Mouse (Mus musculus): ENCODE measurements around the gene Cd151.

The Cd151 gene

DNA sequence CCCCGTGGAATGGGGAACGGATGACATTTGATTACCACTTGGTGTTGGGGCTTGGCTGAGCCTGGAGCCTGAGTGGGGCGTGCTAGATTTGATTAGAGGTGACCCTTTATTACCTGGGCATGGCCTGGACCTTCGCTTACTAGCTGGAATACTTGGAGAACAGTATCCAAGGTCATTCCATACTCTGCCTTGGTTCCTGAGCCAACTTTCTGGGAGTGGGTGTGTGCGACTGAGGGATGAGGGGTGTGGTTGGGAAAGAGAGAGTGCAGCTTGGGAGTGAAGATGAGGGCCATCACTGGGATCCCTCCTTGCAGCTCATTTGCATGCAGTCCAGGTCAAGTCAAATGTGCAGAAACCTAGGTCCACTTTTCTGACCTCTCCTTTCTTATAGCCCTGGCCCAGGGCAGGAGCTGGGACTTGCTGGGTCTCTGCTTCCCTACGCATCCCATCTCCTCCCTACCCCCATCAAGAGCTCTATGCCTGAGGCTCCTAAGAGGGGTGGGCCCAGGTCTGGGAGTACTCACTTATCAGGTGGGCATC, 16.0 kb downstream of the Cd151 start:
- DNase-seq (ENCODE audit: low read depth, low spot score) = no peak
- Histone ChIP-seq H3K36me3 (ENCODE audit: control insufficient read depth, insufficient read depth, low read length, poor library complexity, severe bottlenecking) (no peaks in the 10 kb centered on the region), H3K27me3 (ENCODE audit: control insufficient read depth, insufficient read depth, low read length, poor library complexity, severe bottlenecking) (no peaks in the 10 kb centered on the region)

DNA sequence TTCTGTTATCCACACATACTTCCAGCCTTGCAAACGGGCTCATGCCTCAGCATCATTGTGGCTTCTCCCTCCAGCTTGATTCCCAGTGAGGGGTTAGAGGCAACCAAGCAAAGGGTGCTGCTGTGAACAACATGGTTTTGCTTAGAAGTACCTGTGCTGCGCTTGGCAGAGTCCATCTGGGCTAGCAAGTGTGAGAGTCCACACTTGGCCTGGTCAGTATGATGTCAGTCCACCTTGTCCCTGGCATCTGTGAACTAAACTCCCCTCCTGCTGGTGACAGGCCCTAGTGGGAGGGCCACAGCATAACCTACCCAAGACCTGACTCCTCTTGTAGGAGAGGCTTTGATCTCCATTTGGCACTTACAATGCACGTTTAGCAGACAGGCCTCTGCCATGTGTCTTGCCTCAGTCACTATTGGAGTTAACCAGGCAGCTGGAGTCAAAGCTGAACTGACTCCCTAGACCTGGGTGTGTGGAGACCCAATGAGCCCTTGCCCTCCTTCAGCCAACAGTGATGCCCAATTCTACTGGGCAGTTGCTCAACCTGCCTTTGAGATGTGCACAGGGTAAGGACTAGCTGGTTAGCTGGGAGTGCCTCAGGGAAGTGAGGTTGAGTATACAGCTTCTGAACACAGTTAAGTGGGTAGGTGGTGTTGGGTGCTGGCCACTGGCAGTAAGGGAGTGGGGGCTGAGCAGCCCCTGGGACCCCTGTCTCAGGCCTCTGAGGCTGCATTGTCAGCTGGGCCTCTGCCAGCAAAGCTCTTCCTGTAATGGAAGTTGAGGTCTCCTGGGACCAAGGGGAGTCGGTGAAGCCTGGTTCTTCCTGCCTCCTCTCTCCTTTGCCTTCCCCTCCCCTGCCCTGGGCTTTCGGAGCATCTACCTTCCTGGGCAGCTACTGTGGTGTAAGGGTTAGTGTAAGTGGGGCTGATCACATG, 17.3 kb downstream of the Cd151 start:
- DNase-seq (ENCODE audit: low read depth, low spot score) = no peak
- no peaks in the 10 kb centered on the region for H3K27me3 ChIP-seq (ENCODE audit: control insufficient read depth, insufficient read depth, low read length, poor library complexity, severe bottlenecking)
- no peaks in the 10 kb centered on the region for H3K36me3 ChIP-seq (ENCODE audit: control insufficient read depth, insufficient read depth, low read length, poor library complexity, severe bottlenecking)

DNA sequence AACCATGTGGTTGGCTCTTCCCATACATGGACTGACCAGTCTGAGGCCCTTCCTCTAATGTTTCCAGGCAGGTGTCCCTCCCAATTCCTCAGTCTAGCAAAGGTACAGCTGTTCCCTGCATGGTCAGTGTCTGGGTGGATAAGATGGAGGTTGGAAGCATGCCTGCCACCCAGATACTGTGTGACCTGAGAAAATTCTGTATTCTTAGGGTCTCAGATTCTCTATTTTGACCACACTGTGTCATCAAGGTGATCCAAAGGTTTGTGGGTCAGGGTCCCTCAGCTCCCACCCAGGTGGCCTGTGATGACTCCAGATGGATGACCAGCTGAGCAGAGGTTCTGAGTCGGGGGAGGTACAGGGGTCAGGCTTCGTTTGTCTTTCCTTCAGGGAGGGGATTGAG, 18.0 kb downstream of the Cd151 start:
- no peak for DNase-seq (ENCODE audit: low read depth, low spot score)
- H3K27me3 ChIP-seq (ENCODE audit: control insufficient read depth, insufficient read depth, low read length, poor library complexity, severe bottlenecking) = no peaks in the 10 kb centered on the region
- no peaks in the 10 kb centered on the region for H3K36me3 ChIP-seq (ENCODE audit: control insufficient read depth, insufficient read depth, low read length, poor library complexity, severe bottlenecking)

DNA sequence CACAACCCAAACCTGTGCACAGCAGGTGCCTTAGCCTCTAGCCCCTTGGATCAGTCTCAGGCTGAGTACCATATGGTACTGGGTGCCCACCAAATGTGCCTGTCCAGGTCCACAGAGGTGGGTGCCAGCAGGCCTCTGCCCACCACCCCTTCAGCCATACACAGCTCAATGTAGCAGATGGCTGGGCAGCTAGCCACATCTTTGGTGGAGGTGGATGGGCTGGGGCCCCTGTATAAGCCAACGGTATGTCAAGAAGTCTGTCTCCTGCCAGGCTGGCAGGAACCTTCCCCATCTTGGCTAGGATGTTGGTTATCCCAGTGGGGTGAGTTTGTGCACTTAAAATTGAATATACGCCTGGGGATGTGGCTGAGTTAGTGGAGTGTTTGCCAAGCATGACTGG, 18.4 kb downstream of the Cd151 start:
- Histone ChIP-seq H3K27me3 (ENCODE audit: control insufficient read depth, insufficient read depth, low read length, poor library complexity, severe bottlenecking) (no peaks in the 10 kb centered on the region), H3K36me3 (ENCODE audit: control insufficient read depth, insufficient read depth, low read length, poor library complexity, severe bottlenecking) (no peaks in the 10 kb centered on the region)
- DNase-seq (ENCODE audit: low read depth, low spot score) = no peak

DNA sequence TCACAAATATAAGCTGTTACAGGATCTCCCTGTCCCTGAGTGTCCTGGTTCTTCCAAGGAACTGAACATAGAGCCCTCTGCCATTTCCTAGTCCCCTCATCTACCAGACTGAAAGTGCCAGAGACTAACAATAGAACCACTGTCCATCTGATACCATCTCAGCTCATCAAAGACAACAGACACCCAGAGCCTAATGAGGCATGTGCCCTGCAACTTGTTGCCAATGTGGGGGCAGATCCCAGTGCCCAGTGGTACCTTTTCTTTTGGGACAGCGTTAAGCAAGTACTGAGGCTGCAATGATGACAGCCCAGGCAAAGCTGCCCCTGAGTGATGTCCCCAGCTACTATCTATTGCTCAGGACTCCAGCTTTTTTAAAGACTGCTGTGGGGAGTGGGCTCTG, 19.0 kb downstream of the Cd151 start:
- no peaks in the 10 kb centered on the region for H3K36me3 ChIP-seq (ENCODE audit: control insufficient read depth, insufficient read depth, low read length, poor library complexity, severe bottlenecking)
- H3K27me3 ChIP-seq (ENCODE audit: control insufficient read depth, insufficient read depth, low read length, poor library complexity, severe bottlenecking) = no peaks in the 10 kb centered on the region
- DNase-seq (ENCODE audit: low read depth, low spot score) = no peak

DNA sequence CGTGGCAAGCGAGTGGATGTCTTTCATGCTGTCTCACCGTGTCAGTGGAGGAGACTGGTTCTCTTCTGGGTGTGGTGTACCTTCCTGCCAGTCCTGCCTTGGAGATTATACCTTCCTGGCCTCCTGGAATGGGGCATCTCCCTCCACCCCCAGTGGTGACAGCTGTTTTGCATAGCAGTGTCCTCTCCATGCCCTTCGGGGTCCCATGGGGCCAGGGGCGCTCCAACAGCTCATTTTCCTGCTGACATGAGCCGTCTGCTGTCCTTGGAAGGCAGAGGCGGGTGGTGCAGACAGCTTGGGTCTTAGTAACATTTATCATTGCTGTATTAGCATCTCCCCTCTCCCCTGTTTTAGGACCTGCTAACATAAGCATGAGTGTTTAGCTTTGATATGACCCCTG, 19.9 kb downstream of the Cd151 start:
- Histone ChIP-seq H3K27me3 (ENCODE audit: control insufficient read depth, insufficient read depth, low read length, poor library complexity, severe bottlenecking) (no peaks in the 10 kb centered on the region), H3K36me3 (ENCODE audit: control insufficient read depth, insufficient read depth, low read length, poor library complexity, severe bottlenecking) (no peaks in the 10 kb centered on the region)
- DNase-seq (ENCODE audit: low read depth, low spot score) = no peak

DNA sequence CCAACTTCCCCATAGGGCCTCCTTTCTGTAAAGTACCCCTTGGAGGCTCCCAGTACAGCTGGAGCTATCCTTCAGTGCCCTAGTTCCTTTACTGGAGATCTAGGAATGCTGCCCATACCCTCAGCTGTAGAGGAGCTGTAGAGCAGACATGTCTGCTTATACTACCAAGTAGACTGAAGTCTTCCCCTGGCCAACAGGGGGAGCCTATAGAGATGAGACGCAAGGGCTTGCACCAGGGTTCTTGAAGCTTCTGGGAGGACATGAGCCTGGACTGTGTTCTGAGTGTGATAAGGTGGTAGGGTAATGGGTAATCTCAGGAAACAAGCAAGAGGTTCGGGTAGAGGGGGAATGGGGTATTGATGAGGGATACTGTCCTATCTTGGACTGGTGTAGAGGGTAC, 24.0 kb downstream of the Cd151 start:
- peak; percentile 36 for DNase-seq (ENCODE audit: low read depth, low spot score)
- no peaks in the 10 kb centered on the region for H3K36me3 ChIP-seq (ENCODE audit: control insufficient read depth, insufficient read depth, low read length, poor library complexity, severe bottlenecking)

DNA sequence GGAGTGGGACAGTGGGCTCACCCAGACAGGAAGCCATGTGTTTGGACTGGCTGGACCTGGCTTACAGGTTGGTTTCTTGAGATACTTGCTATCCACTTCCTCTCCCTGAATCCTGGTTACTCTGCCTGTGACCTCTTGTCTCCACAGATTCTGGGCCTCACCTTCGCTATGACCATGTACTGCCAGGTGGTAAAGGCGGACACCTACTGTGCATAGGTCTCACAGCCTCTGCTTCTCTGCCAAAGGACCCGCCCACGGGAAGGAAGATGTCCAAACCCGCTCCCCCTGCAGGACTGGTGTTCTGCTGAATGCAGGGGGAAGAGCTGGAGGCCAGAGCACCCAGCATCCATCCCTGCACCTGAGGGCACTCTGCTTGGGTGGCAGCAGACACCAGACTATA, 25.5 kb downstream of the Cd151 start:
- no peak for DNase-seq (ENCODE audit: low read depth, low spot score)
- no peaks in the 10 kb centered on the region for H3K27me3 ChIP-seq (ENCODE audit: control insufficient read depth, insufficient read depth, low read length, poor library complexity, severe bottlenecking)
- H3K36me3 ChIP-seq (ENCODE audit: control insufficient read depth, insufficient read depth, low read length, poor library complexity, severe bottlenecking) = no peaks in the 10 kb centered on the region

More for the DNA sequence above, 24.0 kb downstream of the Cd151 start:
- H3K27me3 ChIP-seq (ENCODE audit: control insufficient read depth, insufficient read depth, low read length, poor library complexity, severe bottlenecking) = no peaks in the 10 kb centered on the region

DNA sequence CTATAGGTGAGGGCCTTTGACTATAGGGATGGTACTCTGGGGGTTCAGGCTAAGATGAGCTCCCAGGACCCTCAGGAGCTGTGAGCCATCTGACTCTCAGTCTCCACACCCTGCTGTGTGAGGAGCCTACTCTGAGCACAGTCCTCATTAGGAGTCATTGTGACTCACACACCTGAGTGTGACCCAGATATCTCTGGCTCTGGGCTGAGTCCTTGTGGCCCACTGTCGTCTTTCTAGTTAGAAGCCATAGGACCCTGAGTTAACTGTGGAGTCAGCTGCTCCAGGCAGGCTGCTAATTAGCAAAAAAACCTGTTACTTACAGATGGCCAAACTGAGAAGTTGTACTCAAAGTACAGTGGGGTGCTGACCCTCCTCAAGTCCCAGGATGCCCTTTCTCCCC, 26.5 kb downstream of the Cd151 start:
- H3K27me3 ChIP-seq (ENCODE audit: control insufficient read depth, insufficient read depth, low read length, poor library complexity, severe bottlenecking) = no peaks in the 10 kb centered on the region
- no peaks in the 10 kb centered on the region for H3K36me3 ChIP-seq (ENCODE audit: control insufficient read depth, insufficient read depth, low read length, poor library complexity, severe bottlenecking)
- no peak for DNase-seq (ENCODE audit: low read depth, low spot score)

DNA sequence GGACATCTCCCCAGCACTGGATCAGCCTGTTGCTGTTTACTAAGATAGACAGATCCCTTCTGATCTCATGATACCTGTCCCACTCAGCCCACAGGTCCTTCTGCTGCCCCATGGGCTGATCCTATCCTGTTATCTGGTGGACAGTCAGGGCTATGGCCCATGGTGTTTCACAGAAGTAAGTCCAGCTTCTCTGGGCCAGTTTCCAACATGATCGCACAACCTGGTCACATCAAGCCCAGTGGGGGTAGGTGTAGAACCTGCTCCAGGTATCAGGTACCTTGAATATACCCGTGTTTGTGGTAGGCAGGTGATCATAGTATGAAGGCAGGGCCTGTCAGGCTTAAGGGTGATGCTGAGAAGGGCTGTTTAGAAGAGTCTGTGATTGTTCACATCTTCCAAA, 28.2 kb downstream of the Cd151 start:
- DNase-seq (ENCODE audit: low read depth, low spot score) = no peak
- Histone ChIP-seq H3K27me3 (ENCODE audit: control insufficient read depth, insufficient read depth, low read length, poor library complexity, severe bottlenecking) (no peaks in the 10 kb centered on the region), H3K36me3 (ENCODE audit: control insufficient read depth, insufficient read depth, low read length, poor library complexity, severe bottlenecking) (no peaks in the 10 kb centered on the region)

DNA sequence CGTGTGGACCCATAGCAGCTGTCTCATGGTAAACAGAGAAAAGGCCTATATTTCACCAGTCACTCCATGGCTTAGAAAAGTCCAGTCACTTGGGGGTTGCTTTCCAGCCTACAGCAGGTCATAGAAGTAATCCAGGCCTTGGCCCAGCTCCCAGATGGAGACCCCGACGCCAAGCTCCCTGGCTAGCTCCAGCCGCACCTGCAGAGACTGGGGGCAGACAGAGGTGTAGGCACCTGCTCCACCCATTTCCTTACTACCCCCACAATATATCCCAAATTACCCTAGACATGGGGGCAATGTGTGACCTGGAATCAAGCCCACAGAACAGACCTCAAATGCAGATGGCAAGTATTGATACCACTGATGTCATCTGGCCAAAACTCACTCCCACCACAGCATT, 28.7 kb downstream of the Cd151 start:
- H3K27me3 ChIP-seq (ENCODE audit: control insufficient read depth, insufficient read depth, low read length, poor library complexity, severe bottlenecking) = no peaks in the 10 kb centered on the region
- no peak for DNase-seq (ENCODE audit: low read depth, low spot score)
- H3K36me3 ChIP-seq (ENCODE audit: control insufficient read depth, insufficient read depth, low read length, poor library complexity, severe bottlenecking) = no peaks in the 10 kb centered on the region

DNA sequence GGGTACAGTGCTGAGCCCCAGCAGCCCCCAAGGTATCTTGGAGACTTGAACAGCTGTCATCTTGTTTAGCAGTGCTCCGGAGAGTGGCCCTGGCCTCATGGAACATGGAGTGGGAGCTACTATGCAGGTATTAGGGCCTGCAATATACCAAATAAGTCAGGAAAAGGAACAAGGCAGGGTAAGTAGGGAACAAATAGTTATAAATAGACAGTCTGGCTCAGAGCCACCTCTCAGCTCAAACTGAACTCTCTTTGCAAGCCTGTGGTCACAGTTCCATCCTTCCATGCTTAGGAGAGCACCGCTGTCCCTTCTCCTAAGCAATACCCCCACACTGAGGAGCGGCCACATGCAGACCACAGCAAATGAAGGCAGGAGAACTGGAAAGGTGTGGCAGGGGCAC, 30.4 kb downstream of the Cd151 start:
- H3K27me3 ChIP-seq (ENCODE audit: control insufficient read depth, insufficient read depth, low read length, poor library complexity, severe bottlenecking) = no peaks in the 10 kb centered on the region
- no peak for DNase-seq (ENCODE audit: low read depth, low spot score)
- H3K36me3 ChIP-seq (ENCODE audit: control insufficient read depth, insufficient read depth, low read length, poor library complexity, severe bottlenecking) = no peaks in the 10 kb centered on the region

DNA sequence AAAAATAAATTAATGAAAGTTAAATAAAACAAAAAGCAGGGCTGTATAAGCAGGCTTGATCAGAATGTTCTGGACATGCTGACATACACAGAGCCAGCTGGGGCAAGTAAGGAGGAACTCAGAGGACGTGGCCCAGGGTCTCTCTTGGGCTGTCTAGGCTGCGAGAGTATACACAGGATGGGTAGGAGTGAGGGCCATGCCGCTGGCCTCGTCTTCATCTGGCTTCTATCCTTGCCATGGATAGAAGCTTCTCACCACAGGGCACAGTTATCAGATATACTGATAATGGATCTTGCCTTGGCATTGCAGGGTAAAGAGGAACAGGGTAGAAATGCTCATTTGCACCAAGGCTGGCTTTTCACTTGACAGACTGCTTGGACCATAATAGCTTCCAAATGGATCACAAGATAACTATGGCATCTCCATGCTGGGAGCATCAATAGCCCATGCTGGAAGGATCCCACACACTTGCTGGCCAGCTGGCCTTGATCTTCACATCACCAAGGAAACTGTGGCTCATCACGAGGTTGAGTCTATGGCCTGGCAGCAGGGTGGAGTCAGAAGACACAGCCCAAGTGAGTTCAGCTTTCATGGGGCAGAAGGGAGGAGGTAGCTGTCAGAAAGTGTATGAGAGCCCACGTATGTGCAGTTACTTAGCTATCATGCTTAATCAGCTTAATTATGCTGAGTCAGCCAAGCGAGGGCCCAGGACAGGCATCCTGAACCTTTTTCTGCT, 34.8 kb downstream of the Cd151 start:
- Histone ChIP-seq H3K27me3 (ENCODE audit: control insufficient read depth, insufficient read depth, low read length, poor library complexity, severe bottlenecking) (no peaks in the 10 kb centered on the region), H3K36me3 (ENCODE audit: control insufficient read depth, insufficient read depth, low read length, poor library complexity, severe bottlenecking) (no peaks in the 10 kb centered on the region)
- DNase-seq (ENCODE audit: low read depth, low spot score) = no peak

DNA sequence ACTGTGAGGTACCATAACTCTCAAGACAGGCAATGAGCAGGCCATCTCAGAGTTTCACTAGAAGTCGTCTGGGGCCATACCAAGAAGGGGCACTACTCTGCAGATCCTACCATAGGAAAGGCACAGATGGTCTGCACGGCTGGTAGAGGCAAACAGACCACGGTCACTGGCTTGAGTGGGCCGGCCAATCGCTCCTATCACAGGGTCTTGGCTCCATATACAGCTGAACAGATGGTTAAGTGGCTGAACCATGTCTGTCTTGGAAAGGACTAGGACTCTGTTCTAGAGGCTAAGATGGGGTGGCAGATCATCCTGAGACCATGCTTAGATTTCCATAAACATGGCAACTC, 35.3 kb downstream of the Cd151 start:
- Histone ChIP-seq H3K36me3 (ENCODE audit: control insufficient read depth, insufficient read depth, low read length, poor library complexity, severe bottlenecking) (no peaks in the 10 kb centered on the region), H3K27me3 (ENCODE audit: control insufficient read depth, insufficient read depth, low read length, poor library complexity, severe bottlenecking) (no peaks in the 10 kb centered on the region)
- no peak for DNase-seq (ENCODE audit: low read depth, low spot score)

DNA sequence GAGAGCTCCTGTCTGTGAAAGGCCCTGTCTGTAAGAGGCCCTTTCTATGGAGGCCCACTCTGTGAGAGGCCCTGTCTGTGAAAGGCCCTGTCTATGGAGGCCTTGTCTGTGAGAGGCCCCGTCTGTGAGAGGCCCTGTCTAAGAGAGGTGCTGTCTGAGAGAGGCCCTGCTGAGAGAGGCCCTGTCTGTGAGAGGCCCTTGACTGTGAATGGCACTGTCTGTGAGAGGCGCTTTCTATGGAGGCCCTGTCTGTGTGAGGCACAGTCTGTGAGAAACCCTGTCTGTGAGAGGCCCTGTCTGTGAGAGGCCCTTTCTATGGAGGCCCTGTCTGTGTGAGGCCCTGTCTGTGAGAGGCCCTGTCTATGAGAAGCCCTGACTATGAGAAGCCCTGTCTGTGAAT, 39.1 kb downstream of the Cd151 start:
- DNase-seq (ENCODE audit: low read depth, low spot score) = no peak
- Histone ChIP-seq H3K36me3 (ENCODE audit: control insufficient read depth, insufficient read depth, low read length, poor library complexity, severe bottlenecking) (no peaks in the 10 kb centered on the region), H3K27me3 (ENCODE audit: control insufficient read depth, insufficient read depth, low read length, poor library complexity, severe bottlenecking) (no peaks in the 10 kb centered on the region)

Data from splenic B cell, adult 2 months (primary cell).